Mouse (Mus musculus) MEL (cell line): ENCODE data around the gene Sox5.

Experiments used
- CHD2 ChIP-seq: IDR thresholded peaks from 2 replicates; pipeline ENCODE4 v1.6.1; 2011; ENCODE audit warnings: low read length, improper control_type of control experiment
- CTCF ChIP-seq, 3 experiments: IDR thresholded peaks in 2 of 3; conservative IDR thresholded peaks in 1 of 3; 2 replicates each; pipeline ENCODE4 v1.5.1; 2011 to 2012; ENCODE audit warnings: low read length in 3 of 3, low read depth in 2 of 3, mild to moderate bottlenecking in 2 of 3, improper control_type of control experiment in 1 of 3, inconsistent platforms in 1 of 3, mixed read lengths in 1 of 3, moderate library complexity in 1 of 3; ENCODE audit not compliant: control insufficient read depth in 1 of 3, insufficient read depth in 1 of 3, poor library complexity in 1 of 3, severe bottlenecking in 1 of 3
- E2F4 ChIP-seq: IDR thresholded peaks from 2 replicates; pipeline ENCODE4 v1.6.1; 2011; ENCODE audit warnings: low read depth, low read length, improper control_type of control experiment, borderline replicate concordance
- HCFC1 ChIP-seq: IDR thresholded peaks from 2 replicates; pipeline ENCODE4 v1.6.1; 2012; ENCODE audit warnings: low read depth, mild to moderate bottlenecking, inconsistent platforms, low read length, improper control_type of control experiment, moderate library complexity
- JUND ChIP-seq: IDR thresholded peaks from 2 replicates; pipeline ENCODE4 v1.6.1; 2011; ENCODE audit warnings: low read depth, mild to moderate bottlenecking, improper control_type of control experiment, low read length
- KAT2A ChIP-seq: conservative IDR thresholded peaks from 2 replicates; pipeline ENCODE4 v1.6.1; 2012; ENCODE audit warnings: low read depth, low read length, improper control_type of control experiment, inconsistent platforms
- POLR2AphosphoS2 ChIP-seq: IDR thresholded peaks from 2 replicates; pipeline ENCODE4 v1.6.1; 2011; ENCODE audit warnings: low read length, improper control_type of control experiment
- SIN3A ChIP-seq: IDR thresholded peaks from 2 replicates; pipeline ENCODE4 v1.6.1; 2012; ENCODE audit warnings: low read length, improper control_type of control experiment, inconsistent platforms
- TAL1 ChIP-seq: IDR thresholded peaks from 2 replicates; pipeline ENCODE4 v1.6.1; 2012; ENCODE audit warnings: mild to moderate bottlenecking, inconsistent platforms, low read length, moderate library complexity, mixed read lengths
- ZC3H11A ChIP-seq: IDR thresholded peaks from 2 replicates; pipeline ENCODE4 v1.6.1; 2012; ENCODE audit warnings: low read depth, mild to moderate bottlenecking, inconsistent platforms, low read length, improper control_type of control experiment
- ZNF384 ChIP-seq: IDR thresholded peaks from 2 replicates; pipeline ENCODE4 v1.6.1; 2012; ENCODE audit warnings: low read depth, mild to moderate bottlenecking, inconsistent platforms, low read length, improper control_type of control experiment

GRCm38 (mm10) chr6:144483166-144483565 lies 298.6 kb downstream of the Sox5 start:
- TF ChIP-seq CTCF (IDR thresholded peaks at IDR 0.05 in 2 of 3, conservative IDR thresholded peaks at IDR 0.05 in 1 of 3; ENCODE audit: control insufficient read depth in 1 of 3, insufficient read depth in 1 of 3, low read depth in 2 of 3, low read length in 3 of 3, poor library complexity in 1 of 3, severe bottlenecking in 1 of 3) (no peak), JUND (no peak), HCFC1 (no peak), SIN3A (no peak), ZC3H11A (no peak), CHD2 (no peak), E2F4 (no peak), TAL1 (no peak), POLR2AphosphoS2 (no peak), ZNF384 (no peak), KAT2A (no peak)
